Comparison of ENCODE assay signal across 22 mouse cellular contexts in genomic region chr6:49990522-49990858, GRCm38 (mm10).
DNase-seq lines count a peak whose midpoint lies in the region; ATAC-seq and TF ChIP-seq lines count a peak whose summit lies in the region.
"Had no signal": no experiment of that assay in that cellular context is flagged by ENCODE, and none has a peak within 500 bp of the region (broad histone marks: within the 10 kb centered on the region; RNA-seq: fewer than 3 reads in every experiment).

No protein-coding gene starts in this region.

- peak overlapping the region; percentile 45 for H3K4me2 ChIP-seq in heart, postnatal 0 days (ENCODE audit: low read depth, low read length)
- H3K4me2 ChIP-seq: embryonic facial prominence, embryonic 15.5 days; forebrain, embryonic 15.5 days; hindbrain, embryonic 12.5 days; liver, embryonic 15.5 days had no signal

- H3K4me3 ChIP-seq in heart, embryonic 10.5 days: no peak overlapping the region
- no peak overlapping the region for H3K4me3 ChIP-seq in heart, postnatal 0 days (ENCODE audit: low read depth, low read length)
- H3K4me3 ChIP-seq: embryonic facial prominence, embryonic 15.5 days; forebrain, embryonic 15.5 days; hindbrain, embryonic 12.5 days; limb, embryonic 10.5 days; liver, embryonic 15.5 days; midbrain, embryonic 10.5 days had no signal

- H3K9me3 ChIP-seq in heart, embryonic 10.5 days: no peaks in the 10 kb centered on the region
- H3K9me3 ChIP-seq in heart, postnatal 0 days (replicated peaks; ENCODE audit: control insufficient read depth, low read length): no peaks in the 10 kb centered on the region
- H3K9me3 ChIP-seq: embryonic facial prominence, embryonic 15.5 days; forebrain, embryonic 15.5 days; hindbrain, embryonic 12.5 days; limb, embryonic 10.5 days; liver, embryonic 15.5 days; midbrain, embryonic 10.5 days had no signal

- H3K4me1 ChIP-seq in heart, embryonic 10.5 days: peaks cover 11% of the 10 kb centered on the region
- H3K4me1 ChIP-seq in heart, postnatal 0 days (ENCODE audit: control insufficient read depth, insufficient read depth): peaks cover 11% of the 10 kb centered on the region
- H3K4me1 ChIP-seq: embryonic facial prominence, embryonic 15.5 days; hindbrain, embryonic 12.5 days; liver, embryonic 15.5 days had no signal

- no peak overlapping the region for H3K27ac ChIP-seq in heart, embryonic 10.5 days
- H3K27ac ChIP-seq in heart, postnatal 0 days (ENCODE audit: low read depth): peak overlapping the region; percentile 63
- H3K27ac ChIP-seq: embryonic facial prominence, embryonic 15.5 days; forebrain, embryonic 15.5 days; hindbrain, embryonic 12.5 days; limb, embryonic 10.5 days; liver, embryonic 15.5 days; midbrain, embryonic 10.5 days; stomach, postnatal 0 days had no signal

- H3K27me3 ChIP-seq in heart, embryonic 10.5 days (ENCODE audit: insufficient read depth, poor library complexity, severe bottlenecking): no peaks in the 10 kb centered on the region
- H3K27me3 ChIP-seq in heart, postnatal 0 days (ENCODE audit: control insufficient read depth, insufficient read depth, low read length): 0 out of 2 replicates have a peak, but pooled peaks cover 3% of the 10 kb centered on the region
- H3K27me3 ChIP-seq: embryonic facial prominence, embryonic 15.5 days; forebrain, embryonic 15.5 days; hindbrain, embryonic 12.5 days; liver, embryonic 15.5 days had no signal

- peak; percentile 63 for DNase-seq in heart, embryonic 10.5 days (ENCODE audit: low spot score)
- DNase-seq in heart, adult 11 months: no peak
- peak; percentile 43 for DNase-seq in heart, postnatal 0 days (ENCODE audit: low spot score)
- no peak for DNase-seq in heart, adult 8-10 months (ENCODE audit: low spot score)
- peak; percentile 12 to 45 for DNase-seq in kidney, postnatal 25 days
- DNase-seq in kidney, adult 9 months: no peak
- DNase-seq in lung, postnatal 36 days: peak; percentile 27
- no peak for DNase-seq in layer of hippocampus, adult 11-12 months (ENCODE audit: low spot score)
- DNase-seq: adrenal gland, postnatal 10 days; cerebellum, adult 2 months; cerebellum, postnatal 25 days; liver; right cerebral cortex, postnatal 14 days; thymus, adult 2 months; thymus, postnatal 4 days had no signal

- H3K9ac ChIP-seq in heart, postnatal 0 days (replicated peaks; ENCODE audit: low read depth, low read length): no peak overlapping the region
- H3K9ac ChIP-seq: embryonic facial prominence, embryonic 15.5 days; forebrain, embryonic 15.5 days; hindbrain, embryonic 12.5 days; liver, embryonic 15.5 days had no signal

- TF ChIP-seq EP300 in heart, postnatal 0 days (IDR thresholded peaks at IDR 0.05; ENCODE audit: low read depth): no peak

- 62% methylated on average over 8 of the region's 8 CpGs for WGBS in heart, embryonic 10.5 days
- WGBS in heart, postnatal 0 days: 28% methylated on average over 8 of the region's 8 CpGs

- ATAC-seq in heart, postnatal 0 days (ENCODE audit: insufficient read depth, low read depth): peak; percentile 76
- ATAC-seq: forebrain, embryonic 15.5 days had no signal

- TF ChIP-seq CTCF in heart, postnatal 0 days (IDR thresholded peaks at IDR 0.05; ENCODE audit: low read depth): no peak

- no peaks in the 10 kb centered on the region for H3K36me3 ChIP-seq in heart, embryonic 10.5 days
- no peaks in the 10 kb centered on the region for H3K36me3 ChIP-seq in heart, postnatal 0 days (replicated peaks; ENCODE audit: control insufficient read depth, insufficient read depth, low read length)
- H3K36me3 ChIP-seq: embryonic facial prominence, embryonic 15.5 days; forebrain, embryonic 15.5 days; hindbrain, embryonic 12.5 days; limb, embryonic 10.5 days; liver, embryonic 15.5 days; midbrain, embryonic 10.5 days had no signal

Comparison
In these comparisons a context has a peak if more than half of its experiments do, and no peak if none do; other contexts are left out.
1. DNase-seq: peak in heart, embryonic 10.5 days (single experiment), heart, postnatal 0 days (single experiment), kidney, postnatal 25 days (2 of 2) and lung, postnatal 36 days (single experiment); none in heart, adult 11 months (single experiment), heart, adult 8-10 months (single experiment), kidney, adult 9 months (single experiment) and layer of hippocampus, adult 11-12 months (single experiment).